Mouse (Mus musculus): ENCODE measurements at regions not wholly inside any gene's neighbourhood (a gene's known extent, or its start where the extent isn't known, plus 50 kb on each side); places are given as distances from the start of the nearest gene placed in this dataset.

DNA sequence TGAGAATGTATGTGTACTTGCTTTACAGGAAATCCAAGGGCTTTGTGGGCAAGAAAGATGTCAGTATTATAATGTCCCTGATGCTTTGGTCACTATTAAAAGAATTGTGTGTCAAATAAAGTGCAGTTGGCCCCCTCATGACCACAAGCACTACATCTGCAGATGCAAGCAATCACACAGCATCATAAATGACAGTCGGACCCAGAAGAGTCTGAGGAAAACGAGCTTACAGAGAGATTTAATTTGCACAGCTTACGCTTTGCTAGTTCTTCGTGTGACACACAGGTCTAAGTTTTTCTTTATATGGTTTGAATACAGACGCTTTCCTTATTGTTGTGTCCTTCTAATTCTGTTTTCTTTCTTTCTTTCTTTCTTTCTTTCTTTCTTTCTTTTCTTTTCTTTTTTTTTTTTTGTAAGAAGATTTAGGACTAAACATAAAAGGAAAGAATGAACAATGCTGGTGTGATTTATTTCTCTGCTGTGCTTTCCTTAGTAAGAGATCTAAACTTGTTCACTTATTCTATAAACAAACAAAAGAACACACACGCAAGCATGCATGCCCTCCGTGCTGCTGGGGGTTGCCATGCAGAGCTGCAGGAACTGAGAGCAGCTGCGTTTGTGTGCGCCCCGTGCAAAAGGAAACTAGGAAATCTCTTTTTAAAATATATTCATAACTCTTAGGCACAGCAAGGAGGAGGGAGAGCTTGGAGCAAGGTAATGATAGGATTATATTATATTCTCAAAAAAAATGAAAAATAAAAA lies 112.6 kb upstream of the Ccser1 start:
- no peak for TF ChIP-seq CTCF (IDR thresholded peaks at IDR 0.05; ENCODE audit: extremely low read depth, insufficient read length, insufficient replicate concordance, low read depth, low read length)
- no peak for TF ChIP-seq POLR2A (IDR thresholded peaks at IDR 0.05; ENCODE audit: low read depth, low read length)
- Histone ChIP-seq H3K36me3 (ENCODE audit: control insufficient read depth, insufficient read depth, low read length) (no peaks in the 10 kb centered on the region), H3K27me3 (ENCODE audit: control insufficient read depth, insufficient read depth, low read length) (no peaks in the 10 kb centered on the region), H3K4me3 (ENCODE audit: low read depth, low read length) (no peak overlapping the region), H3K27ac (ENCODE audit: insufficient read depth, low read depth, low read length) (no peak overlapping the region), H3K4me1 (ENCODE audit: control insufficient read depth, insufficient read depth, insufficient read length, low read length) (0 out of 2 replicates have a peak, but pooled peaks cover 3% of the 10 kb centered on the region)
- 74% methylated on average over 10 of the region's 10 CpGs for WGBS

- no peaks in the 10 kb centered on the region for H3K36me3 ChIP-seq (ENCODE audit: control insufficient read depth, insufficient read depth, low read length)
- no peak for TF ChIP-seq CTCF (IDR thresholded peaks at IDR 0.05; ENCODE audit: extremely low read depth, insufficient read length, insufficient replicate concordance, low read depth, low read length)
- TF ChIP-seq POLR2A (IDR thresholded peaks at IDR 0.05; ENCODE audit: low read depth, low read length): no peak
- no peak overlapping the region for H3K4me3 ChIP-seq (ENCODE audit: low read depth, low read length)
- 17% methylated on average over 1 of the region's 1 CpGs for WGBS
- H3K27ac ChIP-seq (ENCODE audit: insufficient read depth, low read depth, low read length): no peak overlapping the region
- H3K27me3 ChIP-seq (ENCODE audit: control insufficient read depth, insufficient read depth, low read length): no peaks in the 10 kb centered on the region
- 0 out of 2 replicates have a peak, but pooled peaks cover 3% of the 10 kb centered on the region for H3K4me1 ChIP-seq (ENCODE audit: control insufficient read depth, insufficient read depth, insufficient read length, low read length)
Observed at GRCm38 (mm10) chr6:61068117-61068489, 112.0 kb upstream of the Ccser1 start.

DNA sequence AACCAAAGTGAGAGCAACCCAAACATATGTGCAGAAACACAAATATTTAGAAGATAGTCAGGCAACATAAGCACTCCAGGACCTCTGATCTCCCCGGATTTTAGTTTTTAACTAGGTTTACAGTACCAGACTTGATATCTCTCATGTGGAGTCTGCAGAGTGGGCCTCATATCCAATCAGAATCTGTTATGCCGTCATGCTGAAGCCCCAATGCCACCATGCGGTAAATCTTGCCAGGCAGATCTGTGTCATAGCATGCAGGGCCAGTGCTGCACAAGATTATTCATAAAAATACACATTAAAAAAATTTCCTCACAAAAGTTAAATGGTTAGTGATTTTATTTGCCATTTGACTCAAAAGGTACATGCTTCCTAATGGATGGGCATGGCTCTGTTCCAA lies 106.9 kb upstream of the Ccser1 start:
- TF ChIP-seq CTCF (IDR thresholded peaks at IDR 0.05; ENCODE audit: extremely low read depth, insufficient read length, insufficient replicate concordance, low read depth, low read length) (no peak), POLR2A (IDR thresholded peaks at IDR 0.05; ENCODE audit: low read depth, low read length) (no peak)
- no peaks in the 10 kb centered on the region for H3K36me3 ChIP-seq (ENCODE audit: control insufficient read depth, insufficient read depth, low read length)
- peaks cover 10% of the 10 kb centered on the region; the same call in 1 of the 2 replicates for H3K4me1 ChIP-seq (ENCODE audit: control insufficient read depth, insufficient read depth, insufficient read length, low read length)
- no peak overlapping the region for H3K27ac ChIP-seq (ENCODE audit: insufficient read depth, low read depth, low read length)
- H3K4me3 ChIP-seq (ENCODE audit: low read depth, low read length): no peak overlapping the region
- WGBS: 93% methylated on average over 3 of the region's 3 CpGs
- no peaks in the 10 kb centered on the region for H3K27me3 ChIP-seq (ENCODE audit: control insufficient read depth, insufficient read depth, low read length)

DNA sequence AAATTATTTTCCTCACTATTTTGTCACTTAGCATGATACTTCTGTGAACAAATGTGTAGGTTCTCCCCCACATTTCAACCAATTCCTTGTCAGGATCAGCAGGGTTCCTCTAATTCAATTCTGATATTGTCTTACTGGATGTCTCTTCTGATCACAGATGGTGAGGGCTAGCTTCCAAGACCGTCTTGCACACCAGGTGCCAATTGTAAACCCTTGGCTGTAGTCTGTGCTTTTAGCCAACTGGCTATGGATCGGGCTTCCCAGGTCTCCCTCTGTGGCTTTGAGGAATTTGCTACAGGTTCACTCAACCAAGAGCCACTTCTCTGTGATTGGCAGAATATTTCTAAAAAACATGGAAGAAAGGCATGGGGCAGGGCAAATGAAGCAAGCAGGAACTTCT lies 106.3 kb upstream of the Ccser1 start:
- no peaks in the 10 kb centered on the region for H3K36me3 ChIP-seq (ENCODE audit: control insufficient read depth, insufficient read depth, low read length)
- TF ChIP-seq POLR2A (IDR thresholded peaks at IDR 0.05; ENCODE audit: low read depth, low read length) (no peak), CTCF (IDR thresholded peaks at IDR 0.05; ENCODE audit: extremely low read depth, insufficient read length, insufficient replicate concordance, low read depth, low read length) (no peak)
- no peak overlapping the region for H3K27ac ChIP-seq (ENCODE audit: insufficient read depth, low read depth, low read length)
- H3K4me3 ChIP-seq (ENCODE audit: low read depth, low read length): no peak overlapping the region
- no peaks in the 10 kb centered on the region for H3K27me3 ChIP-seq (ENCODE audit: control insufficient read depth, insufficient read depth, low read length)
- H3K4me1 ChIP-seq (ENCODE audit: control insufficient read depth, insufficient read depth, insufficient read length, low read length): peaks cover 12% of the 10 kb centered on the region; the same call in 1 of the 2 replicates
- WGBS: 80% methylated on average over 2 of the region's 2 CpGs

DNA sequence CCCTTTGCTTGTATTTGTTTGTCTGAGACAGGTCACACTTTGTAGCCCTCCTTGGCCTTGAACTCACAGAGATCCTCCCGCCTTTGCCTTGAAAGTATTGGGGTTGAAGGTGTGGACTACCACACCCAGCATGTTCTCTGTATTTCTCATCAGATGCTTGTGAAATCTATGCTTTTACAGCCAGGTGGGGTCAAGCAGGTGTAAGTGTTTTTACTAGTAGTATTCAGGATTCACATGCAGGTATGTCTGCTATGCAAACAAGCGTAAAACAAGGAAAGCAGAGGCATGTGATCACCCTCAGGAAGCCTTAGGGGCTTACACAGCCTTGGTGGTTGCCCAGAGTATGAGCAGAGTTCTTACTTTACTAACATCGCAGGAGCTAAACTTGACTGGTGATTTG lies 105.4 kb upstream of the Ccser1 start:
- Histone ChIP-seq H3K27me3 (ENCODE audit: control insufficient read depth, insufficient read depth, low read length) (no peaks in the 10 kb centered on the region), H3K36me3 (ENCODE audit: control insufficient read depth, insufficient read depth, low read length) (no peaks in the 10 kb centered on the region), H3K4me3 (ENCODE audit: low read depth, low read length) (no peak overlapping the region), H3K4me1 (ENCODE audit: control insufficient read depth, insufficient read depth, insufficient read length, low read length) (peaks cover 13% of the 10 kb centered on the region; the same call in 1 of the 2 replicates), H3K27ac (ENCODE audit: insufficient read depth, low read depth, low read length) (no peak overlapping the region)
- TF ChIP-seq POLR2A (IDR thresholded peaks at IDR 0.05; ENCODE audit: low read depth, low read length) (no peak), CTCF (IDR thresholded peaks at IDR 0.05; ENCODE audit: extremely low read depth, insufficient read length, insufficient replicate concordance, low read depth, low read length) (no peak)
- WGBS: 60% methylated on average over 3 of the region's 3 CpGs

- Histone ChIP-seq H3K4me1 (ENCODE audit: control insufficient read depth, insufficient read depth, insufficient read length, low read length) (peaks cover 13% of the 10 kb centered on the region; the same call in 1 of the 2 replicates), H3K27ac (ENCODE audit: insufficient read depth, low read depth, low read length) (0 out of 2 replicates have a peak overlapping the region, but pooled peaks have one; percentile 21), H3K27me3 (ENCODE audit: control insufficient read depth, insufficient read depth, low read length) (no peaks in the 10 kb centered on the region), H3K36me3 (ENCODE audit: control insufficient read depth, insufficient read depth, low read length) (no peaks in the 10 kb centered on the region), H3K4me3 (ENCODE audit: low read depth, low read length) (no peak overlapping the region)
- no peak for TF ChIP-seq POLR2A (IDR thresholded peaks at IDR 0.05; ENCODE audit: low read depth, low read length)
- TF ChIP-seq CTCF (IDR thresholded peaks at IDR 0.05; ENCODE audit: extremely low read depth, insufficient read length, insufficient replicate concordance, low read depth, low read length): no peak
- 27% methylated on average over 3 of the region's 3 CpGs for WGBS
Observed at GRCm38 (mm10) chr6:61078559-61078958, 101.6 kb upstream of the Ccser1 start.

- Histone ChIP-seq H3K27ac (ENCODE audit: insufficient read depth, low read depth, low read length) (no peak overlapping the region), H3K4me1 (ENCODE audit: control insufficient read depth, insufficient read depth, insufficient read length, low read length) (peaks cover 5% of the 10 kb centered on the region; the same call in 1 of the 2 replicates), H3K36me3 (ENCODE audit: control insufficient read depth, insufficient read depth, low read length) (no peaks in the 10 kb centered on the region), H3K27me3 (ENCODE audit: control insufficient read depth, insufficient read depth, low read length) (no peaks in the 10 kb centered on the region), H3K4me3 (ENCODE audit: low read depth, low read length) (no peak overlapping the region)
- no peak for TF ChIP-seq CTCF (IDR thresholded peaks at IDR 0.05; ENCODE audit: extremely low read depth, insufficient read length, insufficient replicate concordance, low read depth, low read length)
- TF ChIP-seq POLR2A (IDR thresholded peaks at IDR 0.05; ENCODE audit: low read depth, low read length): no peak
- 91% methylated on average over 5 of the region's 5 CpGs for WGBS
Observed at GRCm38 (mm10) chr6:61080661-61081060, 99.5 kb upstream of the Ccser1 start.
